7 mouse cellular contexts compared by ENCODE assay signal in genomic region chr8:106973526-106973925, GRCm38 (mm10). TPM values are rescaled to one million over a fixed set of nuclear protein-coding genes. Genes with fewer than 3 reads are reported as not detected.
DNase-seq lines count a peak whose midpoint lies in the region; ATAC-seq and TF ChIP-seq lines count a peak whose summit lies in the region.
"Not testable (repeated sequence)": the region's sequence is repeated elsewhere in the genome, so short reads cannot be mapped to it uniquely, and the experiment has no call there.

No protein-coding gene starts in this region.

- TF ChIP-seq EP300 in MEL (IDR thresholded peaks at IDR 0.05; ENCODE audit: low read depth in 1 of 2, low read length in 2 of 2), result not testable (repeated sequence)

- peak; percentile 92 for ATAC-seq in CD4-positive, CD25-positive, alpha-beta regulatory T cell, adult 4 months
- ATAC-seq in hematopoietic stem cell, adult 5-6 weeks (replicated peaks in 1 of 2; ENCODE audit: insufficient read depth in 1 of 2, low FRiP score in 2 of 2, low TSS enrichment in 1 of 2, low read depth in 1 of 2, poor library complexity in 2 of 2, severe bottlenecking in 2 of 2), result peak; percentile 58 to 69; a peak in 2 of 4 replicates
- ATAC-seq in megakaryocyte, adult 5-6 weeks (ENCODE audit: poor library complexity, severe bottlenecking), result peak; percentile 88

- not testable (repeated sequence) for TF ChIP-seq CTCF in MEL (IDR thresholded peaks at IDR 0.05 in 2 of 3, conservative IDR thresholded peaks at IDR 0.05 in 1 of 3; ENCODE audit: control insufficient read depth in 1 of 3, insufficient read depth in 1 of 3, low read depth in 2 of 3, low read length in 3 of 3, poor library complexity in 1 of 3, severe bottlenecking in 1 of 3); spleen, adult 2 months (IDR thresholded peaks at IDR 0.05; ENCODE audit: extremely low read depth, insufficient read depth, insufficient read length, insufficient replicate concordance)

- H3K4me1 ChIP-seq in MEL (ENCODE audit: control insufficient read depth in 1 of 2, insufficient read depth in 2 of 2, low read length in 2 of 2), result peaks cover 15 to 25% of the 10 kb centered on the region in 2 experiments
- not testable (repeated sequence) for H3K4me1 ChIP-seq in spleen, adult 2 months (ENCODE audit: control insufficient read depth, insufficient read depth, insufficient read length)

- TF ChIP-seq POLR2A in MEL (IDR thresholded peaks at IDR 0.05; ENCODE audit: control insufficient read depth in 1 of 2, insufficient read depth in 1 of 2, low read depth in 1 of 2, low read length in 2 of 2, poor library complexity in 1 of 2); spleen, adult 2 months (IDR thresholded peaks at IDR 0.05; ENCODE audit: low read depth, low read length): not testable (repeated sequence)

- not testable (repeated sequence) for H3K27ac ChIP-seq in MEL (ENCODE audit: control insufficient read depth, low read depth, low read length)
- peak overlapping the region; percentile 22; the same call in 1 of the 2 replicates for H3K27ac ChIP-seq in spleen, adult 2 months (ENCODE audit: insufficient read depth, low read length)

- H3K4me3 ChIP-seq in MEL (ENCODE audit: control insufficient read depth in 1 of 2, insufficient read depth in 1 of 2, low read depth in 2 of 2, low read length in 2 of 2); spleen, adult 2 months (ENCODE audit: extremely low read depth, insufficient read depth, insufficient read length): not testable (repeated sequence)

- not testable (repeated sequence) for H3K79me2 ChIP-seq in MEL (ENCODE audit: control insufficient read depth, insufficient read depth, low read length, poor library complexity)

- H3K9ac ChIP-seq in MEL (ENCODE audit: control insufficient read depth, low read depth, low read length, poor library complexity, severe bottlenecking), result not testable (repeated sequence)

- not testable (repeated sequence) for H3K9me3 ChIP-seq in MEL (replicated peaks; ENCODE audit: insufficient read depth, low read length)

- H3K36me3 ChIP-seq in MEL (ENCODE audit: control insufficient read depth in 1 of 2, insufficient read depth in 2 of 2, low read length in 2 of 2), result peaks cover 0 to 24% of the 10 kb centered on the region in 2 experiments; a peak in 2 of 4 replicates
- not testable (repeated sequence) for H3K36me3 ChIP-seq in spleen, adult 2 months (ENCODE audit: control insufficient read depth, insufficient read depth, low read length)

- DNase-seq in A20 (ENCODE audit: low read depth, low spot score) (peak; percentile 20), MEL (ENCODE audit: low read depth, low spot score) (peak; percentile 44)
- DNase-seq in spleen, adult 2 months (ENCODE audit: low read depth in 1 of 2, low spot score in 2 of 2), result peak; percentile 7 to 33
- peak; percentile 34 for DNase-seq in thymus, postnatal 0 days (ENCODE audit: low spot score)

- TF ChIP-seq RAD21 in MEL (IDR thresholded peaks at IDR 0.05; ENCODE audit: low read depth, low read length), result not testable (repeated sequence)

- WGBS in spleen, adult 2 months, result 67% methylated on average over 3 of the region's 3 CpGs

- not testable (repeated sequence) for H3K27me3 ChIP-seq in MEL (ENCODE audit: control insufficient read depth in 1 of 2, insufficient read depth in 2 of 2, low read length in 2 of 2); spleen, adult 2 months (ENCODE audit: control insufficient read depth, insufficient read depth, low read length)

TF ChIP-seq in MEL, 35 proteins besides CTCF, POLR2A, EP300 and RAD21:
- peak; percentile 85 for TF ChIP-seq ZNF384 (IDR thresholded peaks at IDR 0.05; ENCODE audit: low read depth, low read length)

RNA-seq across cellular contexts. Expression of gene Sntb2, which starts 38.0 kb away (rescaled TPM):
- 1 to 10 TPM; 2.9 to 6.5 TPM for polyA plus RNA-seq in CD4-positive, CD25-positive, alpha-beta regulatory T cell, adult 4 months (2017; shearing (Covaris generic))
- total RNA-seq in MEL (2012; rRNA removed), result 3.0 and 3.6 TPM in 2 replicates
- 1 to 10 TPM in 1 of 2 experiments, not detected in 1; 3.8 TPM for polyA plus RNA-seq in MEL (2012; ENCODE audit: insufficient read depth in 1 of 2, insufficient read length in 2 of 2, low read depth in 1 of 2, low replicate concordance in 2 of 2, missing spikeins in 1 of 2)
- total RNA-seq in hematopoietic stem cell, adult 5-6 weeks (2017), result 4.0 and 8.5 TPM in 2 replicates
- 7.7 and 8.5 TPM in 2 replicates for total RNA-seq in megakaryocyte, adult 5-6 weeks (2015)
- 12.0 and 13.3 TPM in 2 replicates for total RNA-seq in megakaryocyte, adult 5-6 weeks (2017)
- polyA plus RNA-seq in spleen, adult 2 months (2012; rRNA removed), result 4.9 and 5.5 TPM in 2 replicates
- 5.9 and 10.0 TPM in 2 replicates for polyA plus RNA-seq in thymus, postnatal 0 days (2015; fragmentation: Nextera tagmentation; extraction: Ambion mirVana)

RNA-seq across cellular contexts. Expression of gene Vps4a, which starts 57.5 kb away (rescaled TPM):
- 10 to 100 TPM; 33.4 to 34.1 TPM for polyA plus RNA-seq in CD4-positive, CD25-positive, alpha-beta regulatory T cell, adult 4 months (2017; shearing (Covaris generic))
- total RNA-seq in MEL (2012; rRNA removed), result 32.3 and 38.1 TPM in 2 replicates
- polyA plus RNA-seq in MEL (2012; ENCODE audit: insufficient read depth in 1 of 2, insufficient read length in 2 of 2, low read depth in 1 of 2, low replicate concordance in 2 of 2, missing spikeins in 1 of 2), result 10 to 100 TPM in 1 of 2 experiments, not detected in 1; 43.2 TPM
- 40.3 and 47.9 TPM in 2 replicates for total RNA-seq in hematopoietic stem cell, adult 5-6 weeks (2017)
- total RNA-seq in megakaryocyte, adult 5-6 weeks (2015), result 33.9 and 36.9 TPM in 2 replicates
- 41.4 and 42.8 TPM in 2 replicates for total RNA-seq in megakaryocyte, adult 5-6 weeks (2017)
- 13.9 TPM in 2 replicates for polyA plus RNA-seq in spleen, adult 2 months (2012; rRNA removed)
- polyA plus RNA-seq in thymus, postnatal 0 days (2015; fragmentation: Nextera tagmentation; extraction: Ambion mirVana), result 63.2 and 63.4 TPM in 2 replicates
